Mouse (Mus musculus) ZHBTc4 (cell line): ENCODE measurements around the gene Lamb1.

Source experiments
- DNase-seq: peaks from one replicate; pipeline ENCODE4 v3.0.0-alpha.2; 2011; ENCODE audit warnings: low read depth, low spot score

The Lamb1 gene

GRCm38 (mm10) chr12:31252259-31252658 lies 12.8 kb upstream of the Lamb1 start:
- DNase-seq: no peak

- DNase-seq: no peak
These were observed 10.1 kb upstream of the Lamb1 start for GRCm38 (mm10) chr12:31254978-31255377.

GRCm38 (mm10) chr12:31256121-31256903 lies 8.7 kb upstream of the Lamb1 start:
- no peak for DNase-seq

DNA sequence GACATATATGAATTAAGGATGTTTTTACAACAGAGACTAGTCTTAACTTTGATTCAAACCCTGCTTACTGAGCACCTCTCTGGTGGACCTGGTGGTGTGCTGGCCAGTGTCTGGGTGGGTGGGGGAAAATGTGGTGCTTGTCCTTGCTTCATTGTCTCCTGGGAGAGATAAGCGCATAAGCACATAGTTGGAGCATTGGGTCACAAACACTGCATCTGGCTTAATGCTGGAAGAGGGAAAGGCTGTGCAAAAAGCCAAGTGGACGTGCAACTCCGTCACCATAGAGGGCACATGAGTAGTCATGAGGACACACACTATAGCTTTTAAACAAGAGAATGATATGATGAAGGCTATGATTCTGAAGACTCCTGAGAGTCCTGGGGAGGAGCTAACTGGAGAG lies 3.2 kb upstream of the Lamb1 start:
- no peak for DNase-seq

- DNase-seq: no peak
These were observed 1.1 kb upstream of the Lamb1 start for GRCm38 (mm10) chr12:31263921-31264320.

- peak; percentile 58 for DNase-seq
These were observed 843 bp downstream of the Lamb1 start for GRCm38 (mm10) chr12:31265722-31266431.

DNA sequence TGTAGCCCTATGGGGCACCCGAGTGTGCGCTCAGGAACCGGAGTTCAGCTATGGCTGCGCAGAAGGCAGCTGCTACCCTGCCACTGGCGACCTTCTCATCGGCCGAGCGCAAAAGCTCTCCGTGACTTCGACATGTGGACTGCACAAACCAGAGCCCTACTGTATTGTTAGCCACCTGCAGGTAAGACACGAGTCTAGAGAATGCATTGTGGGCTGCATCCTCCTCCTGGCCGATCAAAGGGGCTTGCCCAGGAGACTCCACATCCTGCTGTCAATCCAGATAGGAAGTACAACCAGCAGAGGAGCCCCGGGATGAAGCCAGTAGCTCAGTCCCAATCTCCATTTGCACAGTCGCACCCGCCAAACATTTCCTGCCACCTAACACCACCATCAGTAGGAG lies 1.7 kb downstream of the Lamb1 start:
- peak; percentile 39 for DNase-seq

GRCm38 (mm10) chr12:31267363-31267762 lies 2.3 kb downstream of the Lamb1 start:
- DNase-seq: no peak

DNA sequence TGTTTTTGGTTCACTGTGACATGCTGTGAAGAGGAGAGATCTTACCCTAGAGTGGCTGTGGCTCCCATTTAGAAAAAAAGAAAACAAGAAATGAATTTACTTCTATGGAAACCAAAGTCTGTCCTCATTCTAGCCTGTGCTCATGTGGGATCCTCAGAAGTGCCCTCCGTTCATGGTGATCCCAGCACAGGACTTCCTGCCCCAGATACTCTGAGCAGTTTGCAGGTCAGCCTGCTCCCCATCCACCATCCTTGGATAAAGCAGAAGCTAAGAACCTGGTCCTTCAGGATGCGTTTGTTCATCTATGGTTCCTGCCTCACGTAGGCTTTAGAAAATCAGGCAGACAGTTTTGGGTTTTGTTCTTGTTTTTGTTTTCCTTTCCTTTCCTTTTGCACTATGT lies 3.3 kb downstream of the Lamb1 start:
- no peak for DNase-seq

- DNase-seq: no peak
These were observed 4.1 kb downstream of the Lamb1 start for GRCm38 (mm10) chr12:31269020-31269597.

- DNase-seq: no peak
These were observed 5.3 kb downstream of the Lamb1 start for GRCm38 (mm10) chr12:31270361-31270760.

GRCm38 (mm10) chr12:31270776-31271175 lies 5.7 kb downstream of the Lamb1 start:
- no peak for DNase-seq

DNA sequence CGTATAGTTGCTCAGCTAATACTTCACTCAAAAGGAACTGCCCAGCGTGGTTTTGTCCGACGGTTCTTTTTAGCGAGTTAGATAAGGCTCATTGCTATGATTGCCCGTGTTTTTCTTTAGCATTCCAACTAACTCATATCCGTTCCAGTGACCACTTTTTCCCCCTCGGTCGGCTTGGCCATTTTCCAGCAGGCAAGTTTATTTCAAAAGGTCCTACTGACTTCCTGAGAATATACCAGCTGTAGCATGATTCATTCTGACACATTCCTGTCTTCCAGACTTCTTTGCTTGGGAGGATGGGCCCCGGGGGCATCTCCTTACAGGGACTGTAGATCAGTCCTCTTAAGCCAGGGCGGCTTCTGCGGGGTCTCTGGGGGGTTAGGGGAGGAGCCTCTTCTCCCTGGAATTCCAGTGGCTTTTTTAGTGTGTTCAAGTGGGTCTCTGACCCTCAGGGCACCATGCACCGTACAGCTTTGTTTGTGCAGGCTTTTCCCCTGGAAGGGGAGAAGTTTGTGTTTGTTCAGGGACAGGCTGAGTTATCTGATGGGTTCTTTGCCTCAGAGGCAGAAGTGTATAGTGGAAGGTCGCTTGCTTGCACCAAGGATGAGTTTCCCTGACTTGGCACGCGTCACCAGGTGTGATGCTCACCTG lies 6.5 kb downstream of the Lamb1 start:
- DNase-seq: no peak

- no peak for DNase-seq
These were observed 7.1 kb downstream of the Lamb1 start for GRCm38 (mm10) chr12:31272012-31272735.

GRCm38 (mm10) chr12:31272846-31273245 lies 7.8 kb downstream of the Lamb1 start:
- no peak for DNase-seq

DNA sequence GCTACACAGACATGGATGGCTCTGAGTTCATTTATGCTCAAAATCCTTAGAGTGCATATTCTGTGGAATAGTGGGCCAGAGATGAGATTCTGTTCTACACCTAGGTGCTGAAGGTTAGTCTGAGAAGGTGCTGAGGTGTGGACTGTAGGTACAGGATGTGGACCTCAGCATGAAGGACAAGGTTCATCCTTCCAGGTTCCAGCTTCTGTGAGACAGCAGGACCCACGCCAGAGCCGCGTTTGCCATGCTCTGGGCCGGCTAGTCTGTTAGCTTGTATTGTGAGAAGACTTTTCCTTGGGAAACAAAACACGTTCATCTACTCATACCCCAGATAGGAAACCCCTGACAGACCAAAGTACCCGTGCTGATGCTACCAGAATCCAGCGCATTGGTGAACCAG lies 8.6 kb downstream of the Lamb1 start:
- DNase-seq: no peak

DNA sequence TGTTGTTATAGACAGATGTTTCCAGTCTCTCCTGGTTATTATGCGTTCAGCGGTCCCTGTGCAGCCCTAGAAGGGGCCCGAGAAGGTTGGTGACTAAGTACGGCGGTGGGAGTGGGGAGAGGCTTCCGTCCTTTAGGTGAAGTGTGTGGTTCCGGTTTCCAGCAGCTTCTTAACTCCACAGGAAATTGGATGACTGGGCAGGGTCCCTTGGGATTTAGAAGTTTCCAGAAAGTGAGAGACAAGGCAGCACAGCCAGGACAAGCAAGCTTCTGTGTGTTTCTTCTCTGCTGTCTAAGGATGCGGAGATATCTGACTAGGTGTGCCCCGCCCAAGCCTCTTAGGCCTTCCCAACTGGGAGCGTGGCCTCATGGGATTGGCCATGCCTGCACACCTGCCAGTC lies 10.4 kb downstream of the Lamb1 start:
- no peak for DNase-seq

DNA sequence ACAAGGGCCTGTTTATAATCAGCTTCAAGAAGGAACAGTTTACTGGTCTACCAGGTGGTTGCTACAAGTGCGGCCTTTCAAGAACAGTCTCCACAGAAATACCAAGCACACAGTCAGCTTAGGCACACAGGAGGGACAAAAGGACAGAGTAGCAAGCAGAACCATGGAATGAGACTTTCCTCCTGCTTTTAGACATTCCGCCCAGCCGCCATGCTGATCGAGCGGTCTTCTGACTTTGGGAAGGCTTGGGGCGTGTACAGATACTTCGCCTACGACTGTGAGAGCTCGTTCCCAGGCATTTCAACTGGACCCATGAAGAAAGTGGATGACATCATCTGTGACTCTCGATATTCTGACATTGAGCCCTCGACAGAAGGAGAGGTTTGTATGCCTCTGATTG lies 13.2 kb downstream of the Lamb1 start:
- no peak for DNase-seq

DNA sequence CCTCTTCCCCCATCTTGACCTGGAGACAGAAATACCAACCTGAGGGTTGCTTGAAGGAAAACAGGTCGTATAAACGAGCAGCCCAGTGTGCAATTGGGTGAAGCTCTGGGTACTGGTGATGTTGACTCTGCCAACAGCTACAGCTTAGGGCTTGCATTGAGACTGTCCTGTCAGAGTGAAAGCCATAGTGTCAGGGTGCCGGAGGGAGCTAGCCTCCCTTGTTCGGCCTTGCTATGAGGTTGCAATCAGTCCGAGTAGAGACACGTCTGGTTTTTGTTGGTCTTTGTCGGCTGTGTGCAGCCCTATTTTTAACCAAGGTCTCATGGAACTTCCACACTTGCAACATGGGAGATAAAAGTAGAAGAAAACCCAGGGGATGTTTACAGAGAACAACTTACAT lies 15.3 kb downstream of the Lamb1 start:
- DNase-seq: no peak

DNA sequence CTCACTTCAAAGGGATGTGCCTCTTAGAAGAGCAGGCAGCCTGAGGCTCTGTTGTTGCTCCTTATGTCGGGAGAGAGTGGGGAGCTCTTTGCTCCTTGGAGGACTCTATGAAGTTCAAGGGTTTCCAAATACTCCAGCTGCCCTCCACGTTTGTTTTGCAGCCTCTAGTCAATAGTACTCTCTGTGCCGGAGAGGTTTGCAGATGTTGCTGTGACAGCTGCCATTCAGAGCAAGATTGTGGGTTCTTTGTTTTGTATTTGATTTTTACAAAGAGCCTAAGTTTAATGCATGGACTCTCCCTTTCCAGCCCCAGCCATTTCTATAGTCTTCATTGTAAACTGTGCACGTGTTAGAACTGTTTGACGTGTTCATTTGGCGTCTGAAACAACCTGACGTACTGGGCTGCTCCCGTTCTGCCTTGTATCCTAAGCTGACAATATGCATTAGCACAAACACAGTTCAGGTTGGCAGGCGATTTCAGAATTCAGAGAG lies 16.1 kb downstream of the Lamb1 start:
- DNase-seq: peak; percentile 56

GRCm38 (mm10) chr12:31282241-31282640 lies 17.2 kb downstream of the Lamb1 start:
- no peak for DNase-seq
